Mouse (Mus musculus) ES-E14 (cell line): ENCODE results near the gene Fdx1l. TPM values are rescaled to one million over a fixed set of nuclear protein-coding genes. Genes with fewer than 3 reads are reported as not detected.
"Not testable (repeated sequence)": the region's sequence is repeated elsewhere in the genome, so short reads cannot be mapped to it uniquely, and the experiment has no call there.

Source experiments
- DNase-seq: peaks from one replicate; pipeline ENCODE4 v3.0.0-alpha.2; 2013; ENCODE audit warnings: low read depth, low spot score
- H3K27ac ChIP-seq: 2 replicates; pipeline ENCODE4 v1.5.1; 2012; ENCODE audit warnings: low read depth, mild to moderate bottlenecking, low read length, moderate library complexity, mixed read lengths; ENCODE audit not compliant: poor library complexity, insufficient read depth, severe bottlenecking
- H3K36me3 ChIP-seq: 2 replicates; pipeline ENCODE4 v1.6.1; 2012; ENCODE audit warnings: mild to moderate bottlenecking, low read length, moderate library complexity, mixed read lengths; ENCODE audit not compliant: control insufficient read depth, poor library complexity, insufficient read depth, severe bottlenecking
- H3K4me1 ChIP-seq, 2 experiments: fragments of 150-350 bp in 1 of 2; sonication (generic) in 1 of 2; 2 replicates each; pipeline ENCODE4 v1.6.1; 2012; ENCODE audit warnings: low read length in 2 of 2, mild to moderate bottlenecking in 1 of 2, mixed read lengths in 1 of 2; ENCODE audit not compliant: control insufficient read depth in 2 of 2, insufficient read depth in 2 of 2, poor library complexity in 1 of 2
- H3K4me3 ChIP-seq, 2 experiments: fragments of 150-350 bp in 1 of 2; sonication (generic) in 1 of 2; 2 replicates each; pipeline ENCODE4 v1.5.1; 2012; ENCODE audit warnings: low read length in 2 of 2, low read depth in 1 of 2, mild to moderate bottlenecking in 1 of 2, mixed read lengths in 1 of 2; ENCODE audit not compliant: insufficient read depth in 1 of 2, poor library complexity in 1 of 2, severe bottlenecking in 1 of 2
- H3K9ac ChIP-seq: 2 replicates; pipeline ENCODE4 v1.6.1; 2012; ENCODE audit warnings: low read depth, mild to moderate bottlenecking, low read length, mixed read lengths; ENCODE audit not compliant: poor library complexity, insufficient read depth, severe bottlenecking
- H3K9me3 ChIP-seq: fragments of 150-350 bp; sonication (generic); 2 replicates; pipeline ENCODE4 v1.6.1; 2012; ENCODE audit warnings: low read depth, mild to moderate bottlenecking, low read length; ENCODE audit not compliant: control insufficient read depth, insufficient read depth
- CHD2 ChIP-seq: IDR thresholded peaks from 2 replicates; pipeline ENCODE4 v1.6.1; 2014; ENCODE audit warnings: mild to moderate bottlenecking, low read depth, low read length, inconsistent platforms
- HCFC1 ChIP-seq: IDR thresholded peaks from 2 replicates; pipeline ENCODE4 v1.6.1; 2012; ENCODE audit warnings: low read length, inconsistent platforms, borderline replicate concordance; ENCODE audit not compliant: insufficient read depth
- MAFK ChIP-seq: IDR thresholded peaks from 2 replicates; pipeline ENCODE4 v1.6.1; 2014; ENCODE audit warnings: mild to moderate bottlenecking, low read depth, low read length, inconsistent platforms; ENCODE audit not compliant: insufficient read depth
- ZC3H11A ChIP-seq: IDR thresholded peaks from 2 replicates; pipeline ENCODE4 v1.6.1; 2012; ENCODE audit warnings: low read depth, mild to moderate bottlenecking, inconsistent platforms, low read length, borderline replicate concordance
- ZNF384 ChIP-seq: IDR thresholded peaks from 2 replicates; pipeline ENCODE4 v1.6.1; 2012; ENCODE audit warnings: low read depth, low read length, inconsistent platforms
- in situ Hi-C, 2 experiments: fragments of 600-800 bp; cut with MboI; formaldehyde crosslinking; loops; one replicate each; pipeline ENCODE4 v1.15.1; 2025; ENCODE audit warnings: low sequenced_read_pairs in 2 of 2, inconsistent platforms in 1 of 2; ENCODE audit not compliant: unreplicated experiment in 2 of 2
- total RNA-seq: library from RNA; depleted of rRNA; stranded (reverse); fragments of 300-350 nt; gene quantifications from 2 replicates; pipeline ENCODE4 v1.2.3, GENCODE M21; 2012

The Fdx1l gene
- total RNA-seq, 1 experiment: 46.0 TPM

- Histone ChIP-seq H3K36me3 (peaks cover 26% of the 10 kb centered on the region; the same call in 1 of the 2 replicates), H3K4me1 (peaks cover 0 to 6% of the 10 kb centered on the region in 2 experiments; a peak in 1 of 4 replicates)
- TF ChIP-seq ZC3H11A (no peak), MAFK (no peak)
Measured at GRCm38 (mm10) chr9:21067006-21067684, 6.3 kb downstream of the Fdx1l start, which contains the start of gene Zglp1. Gene Zglp1, minus strand, starts transcription at chr9:21067093.

GRCm38 (mm10) chr9:21062928-21063327 is 10.5 kb downstream of the Fdx1l start:
- H3K9me3 ChIP-seq: no peaks in the 10 kb centered on the region
- H3K4me3 ChIP-seq: no peak overlapping the region
- DNase-seq: no peak
- peak overlapping the region; percentile 35; the same call in 1 of the 2 replicates for H3K9ac ChIP-seq
- in situ Hi-C loops: no loop called here
- no peak for TF ChIP-seq HCFC1
- peaks cover 14% of the 10 kb centered on the region; the same call in 1 of the 2 replicates for H3K36me3 ChIP-seq
- H3K4me1 ChIP-seq: peaks cover 0 to 6% of the 10 kb centered on the region in 2 experiments; a peak in 1 of 4 replicates
- H3K27ac ChIP-seq: peak overlapping the region; percentile 25; the same call in 1 of the 2 replicates

More at GRCm38 (mm10) chr9:21067006-21067684, 6.3 kb downstream of the Fdx1l start, which contains the start of gene Zglp1:
- DNase-seq: no peak
- in situ Hi-C loops: no loop called here
- H3K9me3 ChIP-seq: no peaks in the 10 kb centered on the region
- no peak within 1 kb of the TSS for H3K27ac ChIP-seq
- peak within 1 kb of the TSS; percentile 56 to 57 for H3K4me3 ChIP-seq
- H3K9ac ChIP-seq: peak within 1 kb of the TSS; percentile 21; the same call in 1 of the 2 replicates

GRCm38 (mm10) chr9:21051578-21051977 is 21.8 kb downstream of the Fdx1l start:
- H3K4me1 ChIP-seq: no peaks in the 10 kb centered on the region
- no peak overlapping the region for H3K4me3 ChIP-seq
- H3K27ac ChIP-seq: no peak overlapping the region
- TF ChIP-seq HCFC1 (no peak), MAFK (no peak), ZNF384 (no peak), ZC3H11A (no peak), CHD2 (no peak)
- no peaks in the 10 kb centered on the region for H3K9me3 ChIP-seq
- in situ Hi-C loops: no loop called here
- H3K9ac ChIP-seq: no peak overlapping the region
- H3K36me3 ChIP-seq: no peaks in the 10 kb centered on the region
- no peak for DNase-seq

GRCm38 (mm10) chr9:21045235-21045634 is 28.2 kb downstream of the Fdx1l start:
- Histone ChIP-seq H3K9ac (no peak overlapping the region), H3K27ac (no peak overlapping the region), H3K36me3 (no peaks in the 10 kb centered on the region), H3K9me3 (no peaks in the 10 kb centered on the region), H3K4me1 (peaks cover 0 to 3% of the 10 kb centered on the region in 2 experiments; a peak in 1 of 4 replicates), H3K4me3 (no peak overlapping the region)
- in situ Hi-C loops: no loop called here
- no peak for DNase-seq
- TF ChIP-seq ZNF384 (no peak), ZC3H11A (no peak), MAFK (no peak), CHD2 (no peak), HCFC1 (no peak)

- H3K9ac ChIP-seq, in situ Hi-C loops, DNase-seq, H3K4me3 ChIP-seq, H3K9me3 ChIP-seq, H3K36me3 ChIP-seq, H3K4me1 ChIP-seq, H3K27ac ChIP-seq: not testable (repeated sequence)
Measured at GRCm38 (mm10) chr9:21044785-21045184, 28.6 kb downstream of the Fdx1l start.
